20 mouse cellular contexts compared by ENCODE assay signal in the genomic region with DNA sequence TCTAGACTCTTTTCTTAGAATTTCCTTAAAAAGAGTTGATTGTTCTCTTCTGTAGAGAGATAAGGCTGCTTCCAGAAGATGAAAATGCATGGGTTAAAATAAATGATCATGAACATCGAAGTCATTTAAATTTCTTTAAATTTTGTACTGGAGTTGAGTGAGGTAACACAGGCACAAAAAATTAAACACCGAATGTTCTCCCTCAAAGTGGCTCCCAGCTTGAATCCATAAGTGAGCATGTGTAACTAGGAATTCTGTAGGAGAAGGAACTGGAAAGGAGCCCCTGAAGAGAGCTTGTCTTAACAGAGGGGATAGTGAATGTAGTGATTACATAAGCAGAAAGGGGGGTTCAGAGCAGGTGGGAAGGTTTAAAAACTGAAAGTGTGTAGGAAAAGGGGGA.
A peak's percentile ranks its signal among the peaks of the same experiment; 100 is the strongest.
DNase-seq lines count a peak whose midpoint lies in the region; TF ChIP-seq lines count a peak whose summit lies in the region.
"Had no signal": no experiment of that assay in that cellular context is flagged by ENCODE, and none has a peak within 500 bp of the region (broad histone marks: within the 10 kb centered on the region; RNA-seq: fewer than 3 reads in every experiment).

No protein-coding gene starts in this region.

- DNase-seq in layer of hippocampus, adult 2 months (ENCODE audit: low spot score in 2 of 2) = no peak
- no peak for DNase-seq in layer of hippocampus, postnatal 25 days (ENCODE audit: extremely low spot score in 1 of 2, low spot score in 1 of 2)
- peak; percentile 45 for DNase-seq in brain, adult 2 months (ENCODE audit: low read depth, low spot score)
- DNase-seq in B cell, adult 2 months = no peak
- DNase-seq in yolk sac, embryonic 10.5 days (ENCODE audit: low spot score) = no peak
- DNase-seq: adrenal gland, adult 8-10 months; adrenal gland, postnatal 14 days; adrenal gland, postnatal 36 days; cerebellum, adult 11 months; cerebellum, adult 18-20 months; cerebellum, adult 8-10 months; cerebellum, adult 9-11 months; cerebellum, postnatal 14 days; cerebellum, postnatal 36 days; forebrain, postnatal 0 days had no signal

- no peak for TF ChIP-seq CTCF in layer of hippocampus, adult 2 months (conservative IDR thresholded peaks at IDR 0.05)
- TF ChIP-seq CTCF in cortical plate, adult 2 months (IDR thresholded peaks at IDR 0.05; ENCODE audit: extremely low read depth, insufficient read depth, low read length) = no peak

- no peak for TF ChIP-seq POLR2A in cortical plate, adult 2 months (IDR thresholded peaks at IDR 0.05; ENCODE audit: extremely low read depth, insufficient read depth, low read length)

- H3K4me3 ChIP-seq in layer of hippocampus, adult 2 months = no peak overlapping the region
- no peak overlapping the region for H3K4me3 ChIP-seq in cortical plate, adult 2 months (ENCODE audit: insufficient read depth, low read length)
- H3K4me3 ChIP-seq: embryonic facial prominence, embryonic 10.5 days; embryonic facial prominence, embryonic 12.5 days; forebrain, embryonic 13.5 days; forebrain, embryonic 15.5 days had no signal

- peaks cover 2% of the 10 kb centered on the region; the same call in 1 of the 2 replicates for H3K4me1 ChIP-seq in cortical plate, adult 2 months (ENCODE audit: control insufficient read depth, insufficient read depth, low read length)
- H3K4me1 ChIP-seq: embryonic facial prominence, embryonic 12.5 days; forebrain, embryonic 13.5 days; forebrain, embryonic 15.5 days had no signal

- peak overlapping the region; percentile 81 for H3K27ac ChIP-seq in layer of hippocampus, adult 2 months
- H3K27ac ChIP-seq in cortical plate, adult 2 months (ENCODE audit: insufficient read depth, low read length) = peak overlapping the region; percentile 21
- H3K27ac ChIP-seq: embryonic facial prominence, embryonic 10.5 days; embryonic facial prominence, embryonic 12.5 days; forebrain, embryonic 13.5 days; forebrain, embryonic 15.5 days had no signal
